Mouse (Mus musculus) thymus, postnatal 36 days (tissue): ENCODE measurements around the gene Tmprss11d.
"Not testable (repeated sequence)": the region's sequence is repeated elsewhere in the genome, so short reads cannot be mapped to it uniquely, and the experiment has no call there.

Source experiments
- DNase-seq, 2 experiments: peaks; one replicate each; pipeline ENCODE4 v3.0.0; 2022; ENCODE audit warnings: mixed read lengths in 2 of 2

Gene Tmprss11d

DNA sequence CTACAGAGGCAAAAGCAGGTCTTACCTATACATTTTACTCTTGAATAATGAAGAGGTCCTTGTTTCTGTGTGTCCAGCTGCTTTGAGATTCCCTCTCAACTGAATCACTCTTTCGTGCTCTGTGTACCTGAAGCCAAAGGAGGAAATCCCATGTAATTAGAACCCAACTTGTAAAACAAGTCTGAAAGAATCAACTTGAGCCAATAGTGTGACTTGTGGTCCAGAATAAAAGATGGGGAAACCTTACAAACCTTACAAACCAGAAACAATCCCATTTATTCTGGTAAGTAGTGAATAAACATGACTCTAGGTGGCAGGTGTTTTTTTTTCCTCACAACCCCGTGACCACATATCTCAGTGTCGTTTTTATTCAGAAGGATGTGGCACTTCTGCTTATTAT is at the start of gene Tmprss11d:
TSS of gene Tmprss11d (minus strand) at position 101 of the 400 bp plus-strand sequence.
- DNase-seq = no peak

DNA sequence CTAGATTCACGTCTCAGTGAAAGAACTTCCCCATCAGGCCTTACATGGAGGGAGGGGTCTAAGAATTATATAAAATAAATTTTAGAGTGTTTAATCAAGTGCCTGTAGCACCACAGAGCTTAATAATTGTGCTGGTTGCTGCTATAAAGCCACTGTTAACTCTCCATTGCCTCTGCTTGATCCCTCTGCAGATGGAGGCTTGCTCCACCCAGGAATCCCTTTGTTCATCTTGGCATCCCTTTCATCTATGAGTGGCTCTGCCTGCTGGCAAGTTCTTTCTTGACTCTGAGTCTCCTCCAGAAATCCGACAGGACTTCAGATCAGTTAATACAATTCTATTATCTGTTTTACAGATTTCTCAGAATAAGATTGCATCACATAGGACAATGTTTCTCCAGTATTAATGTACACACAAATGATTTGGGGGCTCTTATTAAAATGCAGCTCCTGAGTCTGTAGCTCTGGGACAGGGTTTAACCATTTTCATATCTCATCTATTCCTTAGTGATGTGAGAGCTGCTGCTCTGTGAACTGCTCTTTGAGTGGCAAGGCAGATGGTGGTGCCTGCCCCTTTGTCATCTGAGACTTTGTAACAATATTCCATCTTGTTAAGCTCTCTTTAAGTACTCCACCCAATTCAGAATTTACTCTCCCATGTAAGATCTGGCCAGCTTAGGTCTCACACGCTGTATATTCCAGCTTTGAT is 48.3 kb upstream of the Tmprss11d start:
- no peak for DNase-seq

DNA sequence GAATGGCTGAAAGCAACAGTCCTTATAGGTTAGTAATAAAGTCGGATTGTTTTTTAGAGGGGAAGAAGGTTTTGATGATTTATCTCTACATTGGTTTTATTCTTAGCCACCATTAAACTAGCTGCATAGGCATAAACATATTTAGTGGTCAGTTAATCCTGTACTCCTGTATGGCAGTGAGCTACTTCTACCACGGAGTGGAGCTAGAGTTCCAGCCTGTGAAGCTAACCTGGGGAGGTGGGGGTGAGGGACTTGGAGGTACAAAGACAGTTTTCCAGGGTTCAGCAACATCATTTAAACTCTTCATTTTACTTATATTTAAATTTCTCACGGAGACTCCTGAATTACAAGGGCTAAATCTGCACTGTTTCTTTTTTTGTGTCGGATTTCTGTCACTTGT is 46.3 kb upstream of the Tmprss11d start:
- DNase-seq = no peak

DNA sequence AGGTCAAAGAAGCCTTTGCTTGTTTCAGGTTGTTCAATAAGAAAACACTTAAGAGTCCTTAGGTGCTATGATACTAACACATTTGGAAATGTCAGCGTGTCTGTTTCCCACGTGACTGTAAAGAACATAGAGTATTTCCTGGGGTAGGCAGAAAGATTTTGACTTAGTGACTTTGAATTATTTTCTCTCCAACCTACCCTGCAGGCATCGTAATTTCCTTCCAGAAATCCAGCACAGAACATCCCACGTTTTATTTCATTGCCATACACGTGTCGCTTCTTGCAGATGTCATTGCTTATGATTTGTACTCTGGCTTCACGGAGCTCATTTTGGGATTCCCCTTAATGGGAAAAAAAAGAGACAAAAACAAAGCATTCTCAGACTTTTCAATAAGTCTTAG is 41.1 kb upstream of the Tmprss11d start:
- no peak for DNase-seq

GRCm38 (mm10) chr5:86410815-86411214 is 37.6 kb upstream of the Tmprss11d start:
- no peak for DNase-seq

- no peak for DNase-seq
Observed at GRCm38 (mm10) chr5:86407941-86408340, 34.7 kb upstream of the Tmprss11d start.

- no peak for DNase-seq
Observed at GRCm38 (mm10) chr5:86407191-86407590, 34.0 kb upstream of the Tmprss11d start.

- DNase-seq = no peak
Observed at GRCm38 (mm10) chr5:86359412-86359985, 13.7 kb downstream of the Tmprss11d start.

DNA sequence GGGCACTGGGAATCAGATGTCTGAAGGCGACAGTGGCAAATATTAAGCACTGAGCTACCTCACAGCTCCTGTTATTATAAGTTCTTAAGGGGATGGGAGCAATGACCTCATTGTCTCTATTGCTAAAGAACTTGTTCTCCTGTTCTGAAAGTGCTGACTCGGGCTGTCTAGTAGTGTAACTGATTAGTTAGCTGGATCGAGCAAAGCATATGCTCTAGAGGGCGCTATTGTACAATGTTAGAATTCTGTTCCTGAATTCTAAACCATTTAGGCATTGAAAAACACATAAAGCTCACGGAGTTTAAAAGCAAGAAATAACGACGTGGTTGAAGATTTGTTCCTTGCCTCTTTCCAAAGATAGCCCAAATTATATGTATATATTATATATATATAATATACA is 20.3 kb downstream of the Tmprss11d start:
- no peak for DNase-seq

- DNase-seq = not testable (repeated sequence)
Observed at GRCm38 (mm10) chr5:86318018-86318956, 54.9 kb downstream of the Tmprss11d start.

DNA sequence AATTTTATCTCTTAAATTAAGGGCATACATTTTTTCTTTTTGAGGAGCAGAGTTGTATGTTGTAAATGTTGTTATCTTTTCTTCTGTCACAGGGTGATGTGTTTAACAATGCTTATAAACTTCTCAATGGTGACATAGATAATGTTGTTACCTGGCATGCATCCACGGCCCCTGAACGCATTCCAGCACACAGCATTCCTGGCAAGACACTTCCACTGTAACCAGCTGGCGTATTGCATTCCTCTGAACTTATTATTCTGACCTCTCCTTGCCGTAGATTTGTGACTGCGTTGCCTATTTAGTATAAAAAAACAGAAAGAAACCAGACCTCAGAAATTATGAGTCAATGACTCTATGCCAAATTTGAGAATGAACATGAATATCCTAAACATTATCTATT is 67.1 kb downstream of the Tmprss11d start:
- DNase-seq = no peak

GRCm38 (mm10) chr5:86303877-86304276 is 69.3 kb downstream of the Tmprss11d start:
- no peak for DNase-seq

GRCm38 (mm10) chr5:86289208-86289607 is 84.0 kb downstream of the Tmprss11d start, which contains the start of gene Tmprss11c:
Gene Tmprss11c (minus strand): TSS chr5:86289308.
- DNase-seq = no peak
